ENCODE assay signal across 12 mouse cellular contexts in the genomic region with DNA sequence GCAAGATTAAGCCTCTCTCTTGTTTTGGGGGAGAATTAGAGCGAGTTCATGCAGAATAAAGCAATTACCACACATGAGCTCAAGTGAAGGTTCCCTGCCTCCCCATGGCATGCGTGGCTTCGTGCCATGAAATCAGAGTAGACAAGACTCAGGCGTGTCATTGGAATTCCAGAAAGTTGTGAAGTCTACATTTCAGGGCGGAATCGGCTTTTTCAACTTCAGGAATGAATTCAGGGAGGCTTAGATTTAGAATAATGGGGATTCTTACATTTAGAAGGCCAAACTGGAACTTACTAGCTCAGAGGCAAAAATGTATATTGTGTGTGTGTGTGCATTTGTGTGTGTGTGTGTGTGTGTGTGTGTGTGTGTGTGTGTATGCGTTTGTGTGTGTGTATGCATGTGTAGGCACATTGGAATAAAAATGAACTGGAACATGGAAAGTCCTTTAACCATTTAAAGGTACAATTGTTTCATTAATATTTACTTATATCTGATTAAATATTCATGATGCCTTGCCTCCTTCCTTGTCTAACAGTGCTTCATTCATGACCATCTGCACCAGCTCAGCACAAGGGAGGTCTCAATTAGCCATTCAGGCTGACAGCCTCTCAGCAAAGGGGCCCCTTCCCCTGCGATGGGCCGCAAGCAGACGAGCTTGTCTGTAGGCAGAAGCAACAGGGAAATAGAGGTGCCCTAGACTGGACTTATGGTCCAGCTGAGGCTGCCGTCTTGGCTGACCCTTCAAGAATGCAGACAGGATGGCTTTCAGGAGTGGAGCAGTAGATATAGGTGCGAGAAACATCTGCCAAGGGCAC. TPM values are rescaled to one million over a fixed set of nuclear protein-coding genes. Genes with fewer than 3 reads are reported as not detected.
DNase-seq lines count a peak whose midpoint lies in the region; ATAC-seq and TF ChIP-seq lines count a peak whose summit lies in the region.
"Had no signal": no experiment of that assay in that cellular context is flagged by ENCODE, and none has a peak within 500 bp of the region (broad histone marks: within the 10 kb centered on the region; RNA-seq: fewer than 3 reads in every experiment).

No protein-coding gene starts in this region.

- 0 out of 2 replicates have a peak overlapping the region, but pooled peaks have one; percentile 29 for H3K27ac ChIP-seq in forebrain, postnatal 0 days (ENCODE audit: low read depth, low read length)
- no peak overlapping the region for H3K27ac ChIP-seq in midbrain, postnatal 0 days (ENCODE audit: low read depth, low read length)
- H3K27ac ChIP-seq: limb, embryonic 15.5 days had no signal

- intact Hi-C loops in left cerebral cortex, postnatal 4 days (cut with DNase I): no loop called here

- peak; percentile 67 for DNase-seq in left cerebral cortex, postnatal 4 days
- DNase-seq in left cerebral cortex, adult 18-20 months (ENCODE audit: low spot score in 2 of 2): no peak
- peak; percentile 63 for DNase-seq in embryo, embryonic 10.5 days (ENCODE audit: low spot score)
- DNase-seq in forebrain, postnatal 0 days: peak; percentile 38
- DNase-seq in midbrain, postnatal 0 days (ENCODE audit: low spot score): peak; percentile 69
- DNase-seq in thymus, adult 18-20 months: no peak
- no peak for DNase-seq in T-cell, adult 2 months (ENCODE audit: low spot score)
- no peak for DNase-seq in cerebellum, adult 9-11 months
- DNase-seq: cerebellum, postnatal 36 days; right cerebral cortex, postnatal 25 days had no signal

- H3K9ac ChIP-seq in forebrain, postnatal 0 days: no peak overlapping the region
- no peak overlapping the region for H3K9ac ChIP-seq in midbrain, postnatal 0 days (replicated peaks; ENCODE audit: low read length, poor library complexity, severe bottlenecking)
- H3K9ac ChIP-seq: limb, embryonic 15.5 days had no signal

- no peaks in the 10 kb centered on the region for H3K36me3 ChIP-seq in forebrain, postnatal 0 days (ENCODE audit: insufficient read depth)
- H3K36me3 ChIP-seq in midbrain, postnatal 0 days (ENCODE audit: insufficient read depth, low read length): no peaks in the 10 kb centered on the region
- H3K36me3 ChIP-seq: limb, embryonic 15.5 days had no signal

- H3K4me2 ChIP-seq in forebrain, postnatal 0 days (ENCODE audit: low read depth): no peak overlapping the region
- H3K4me2 ChIP-seq in midbrain, postnatal 0 days (ENCODE audit: low read depth, low read length, poor library complexity, severe bottlenecking): no peak overlapping the region
- H3K4me2 ChIP-seq: limb, embryonic 15.5 days had no signal

- peak; percentile 66 for ATAC-seq in forebrain, postnatal 0 days
- peak; percentile 73; the same call in 1 of the 2 replicates for ATAC-seq in midbrain, postnatal 0 days (ENCODE audit: low FRiP score)

- H3K27me3 ChIP-seq in forebrain, postnatal 0 days (ENCODE audit: insufficient read depth, low read length): no peaks in the 10 kb centered on the region
- H3K27me3 ChIP-seq in midbrain, postnatal 0 days (ENCODE audit: insufficient read depth, low read length): no peaks in the 10 kb centered on the region
- H3K27me3 ChIP-seq: limb, embryonic 15.5 days had no signal

- TF ChIP-seq CTCF in forebrain, postnatal 0 days (IDR thresholded peaks at IDR 0.05; ENCODE audit: low read depth): no peak
- no peak for TF ChIP-seq CTCF in midbrain, postnatal 0 days (IDR thresholded peaks at IDR 0.05)

- no peaks in the 10 kb centered on the region for H3K9me3 ChIP-seq in forebrain, postnatal 0 days (ENCODE audit: low read length)
- no peaks in the 10 kb centered on the region for H3K9me3 ChIP-seq in midbrain, postnatal 0 days (ENCODE audit: low read length)
- H3K9me3 ChIP-seq: limb, embryonic 15.5 days had no signal

- H3K4me1 ChIP-seq in forebrain, postnatal 0 days (ENCODE audit: insufficient read depth): 0 out of 2 replicates have a peak, but pooled peaks cover 7% of the 10 kb centered on the region
- peaks cover 7% of the 10 kb centered on the region; the same call in 1 of the 2 replicates for H3K4me1 ChIP-seq in midbrain, postnatal 0 days (ENCODE audit: insufficient read depth, low read length)

- 15% methylated on average over 12 of the region's 12 CpGs for WGBS in forebrain, postnatal 0 days
- WGBS in midbrain, postnatal 0 days: 20% methylated on average over 12 of the region's 12 CpGs

- H3K4me3 ChIP-seq in forebrain, postnatal 0 days (ENCODE audit: low read depth, low read length): no peak overlapping the region
- no peak overlapping the region for H3K4me3 ChIP-seq in midbrain, postnatal 0 days (ENCODE audit: low read depth, low read length)
- H3K4me3 ChIP-seq: limb, embryonic 15.5 days had no signal

RNA-seq across cellular contexts. Expression of a gene that starts 41.4 kb away (rescaled TPM):
- 100 to 1,000 TPM; 284 to 303 TPM for total RNA-seq in left cerebral cortex, postnatal 4 days (2021)
- 100 to 1,000 TPM; 130 to 135 TPM for total RNA-seq in left cerebral cortex, adult 18-20 months (2021)
- total RNA-seq in forebrain, postnatal 0 days (2014; rRNA removed): 79.2 and 95.9 TPM in 2 replicates
- 52.6 and 60.5 TPM in 2 replicates for polyA plus RNA-seq in forebrain, postnatal 0 days (2015; fragmentation: Nextera tagmentation; extraction: Ambion mirVana)
- total RNA-seq in midbrain, postnatal 0 days (2014; rRNA removed): 83.4 and 104 TPM in 2 replicates
- 50.6 and 57.6 TPM in 2 replicates for polyA plus RNA-seq in midbrain, postnatal 0 days (2015; fragmentation: Nextera tagmentation; extraction: Ambion mirVana)
- total RNA-seq: MEL had no signal

Comparison
In these comparisons a context has a peak if more than half of its experiments do, and no peak if none do; other contexts are left out.
1. DNase-seq: peak in left cerebral cortex, postnatal 4 days (single experiment), embryo, embryonic 10.5 days (single experiment), forebrain, postnatal 0 days (single experiment) and midbrain, postnatal 0 days (single experiment); none in left cerebral cortex, adult 18-20 months (0 of 2), thymus, adult 18-20 months (0 of 2), T-cell, adult 2 months (single experiment) and cerebellum, adult 9-11 months (single experiment).